Mouse (Mus musculus) mature B cell (primary cell): Measurements from ENCODE around the gene Btnl10.

Experiments
- in situ Hi-C: fragments of 300-500 bp; cut with MboI; formaldehyde crosslinking; loops from 2 replicates; pipeline ENCODE4 v1.14.3; 2019

The Btnl10 gene

DNA sequence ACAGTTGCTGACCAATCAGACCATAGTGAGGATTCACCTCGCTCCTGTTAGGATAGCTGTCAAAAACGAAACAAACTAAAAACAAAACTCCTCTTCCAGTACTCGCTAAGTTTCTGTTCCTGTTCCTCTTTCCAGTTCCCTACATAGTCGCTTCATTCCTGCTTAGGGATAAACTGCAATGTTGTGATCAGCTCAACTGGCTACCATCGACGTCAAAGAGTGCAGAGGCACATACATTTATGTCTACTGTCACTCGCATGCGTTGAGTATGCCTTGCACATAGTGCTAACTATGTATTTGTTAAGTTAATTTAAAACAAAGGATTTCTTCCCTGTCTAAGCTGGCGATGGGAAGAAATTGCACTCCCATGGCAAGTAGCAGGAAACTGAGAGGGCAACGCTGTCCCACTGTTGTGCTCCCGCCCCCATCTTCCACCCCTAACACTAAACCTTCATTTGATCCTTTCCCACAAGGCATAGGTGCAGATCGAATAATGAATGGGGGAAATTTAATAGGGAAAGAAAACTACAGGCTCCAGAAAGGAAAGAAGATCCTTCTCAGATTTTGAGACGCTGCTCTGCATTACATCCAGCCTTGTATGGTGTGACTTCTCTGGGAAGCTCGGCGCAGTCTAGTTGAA lies 41.6 kb downstream of the Btnl10 start:
- in situ Hi-C loops, result no loop called here

DNA sequence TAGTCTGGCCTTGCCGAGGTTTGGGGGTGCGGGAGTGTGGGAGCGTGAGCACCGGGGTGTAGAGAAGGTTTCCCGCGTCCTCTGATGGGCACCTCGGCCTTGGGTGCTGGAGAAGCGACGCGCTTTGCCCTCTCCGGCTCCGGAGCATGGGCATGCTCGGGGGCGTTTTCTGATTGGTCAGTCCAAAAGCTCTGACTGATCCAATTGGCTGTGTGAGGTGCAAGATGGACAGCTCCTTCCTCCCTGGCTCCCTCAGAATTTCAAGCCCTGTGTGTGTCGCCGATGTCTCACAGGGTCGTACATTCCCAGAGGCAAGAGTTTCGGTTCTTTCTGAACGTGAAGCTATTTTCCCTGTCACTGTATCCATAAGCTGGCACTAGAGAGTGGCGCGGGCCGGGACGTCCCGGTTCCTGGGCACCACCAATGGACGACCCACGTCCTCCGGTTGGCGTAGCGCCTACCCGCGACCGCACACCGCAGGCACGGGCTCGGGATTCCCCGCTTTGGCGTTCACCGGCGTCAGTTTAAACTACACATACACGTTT lies 42.3 kb downstream of the Btnl10 start:
- in situ Hi-C loops, result no loop called here

DNA sequence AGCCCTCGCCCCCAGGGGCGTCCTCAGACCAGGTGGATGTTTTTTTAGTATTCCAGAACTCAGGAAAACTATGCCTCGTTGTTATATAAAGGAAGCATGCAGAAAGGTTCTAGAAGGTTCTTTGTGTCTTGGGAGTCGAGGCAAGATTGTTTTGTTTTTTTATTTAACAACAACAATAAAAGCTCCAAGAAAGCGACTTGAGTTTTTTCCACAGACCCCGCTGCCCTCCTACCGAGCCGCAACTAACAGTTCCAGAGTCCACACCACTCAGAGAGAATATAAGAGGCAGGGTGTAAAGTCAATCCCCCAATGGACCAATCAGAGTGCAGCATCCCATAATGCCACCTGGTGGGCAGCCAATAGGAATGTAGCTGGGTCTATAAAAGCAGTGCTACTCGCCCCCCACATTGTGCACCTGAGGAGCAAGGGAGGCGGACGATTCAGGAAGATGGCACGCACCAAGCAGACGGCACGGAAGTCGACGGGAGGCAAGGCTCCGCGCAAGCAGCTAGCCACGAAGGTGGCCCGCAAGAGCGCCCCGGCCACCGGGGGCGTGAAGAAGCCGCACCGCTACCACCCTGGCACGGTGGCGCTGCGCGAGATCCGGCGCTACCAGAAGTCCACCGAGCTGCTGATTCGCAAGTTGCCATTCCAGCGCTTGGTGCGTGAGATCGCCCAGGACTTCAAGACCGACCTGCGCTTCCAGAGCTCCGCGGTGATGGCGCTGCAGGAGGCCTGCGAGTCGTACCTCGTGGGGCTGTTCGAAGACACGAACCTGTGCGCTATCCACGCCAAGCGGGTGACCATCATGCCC lies 43.9 kb downstream of the Btnl10 start:
- in situ Hi-C loops, result no loop called here

DNA sequence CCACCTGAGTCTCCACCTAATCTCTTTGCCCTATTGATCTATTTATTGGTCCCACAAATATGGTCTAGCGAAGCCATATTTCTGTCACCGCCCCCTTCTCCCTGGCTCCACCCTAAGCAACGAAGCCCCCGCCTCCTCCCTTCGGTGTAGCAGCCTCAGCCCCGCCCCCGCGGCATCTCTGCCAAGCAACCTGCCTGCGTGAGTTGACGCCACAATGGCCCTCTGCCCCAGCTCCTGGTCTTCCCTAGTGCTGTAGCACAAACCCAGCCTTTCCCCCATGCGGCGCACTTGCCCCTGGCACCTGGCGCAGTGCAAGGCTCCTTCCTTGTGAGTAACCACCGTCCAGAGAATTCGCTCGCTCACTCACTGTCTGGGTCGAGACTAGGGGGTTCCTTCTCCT lies 45.8 kb downstream of the Btnl10 start:
- in situ Hi-C loops, result no loop called here

DNA sequence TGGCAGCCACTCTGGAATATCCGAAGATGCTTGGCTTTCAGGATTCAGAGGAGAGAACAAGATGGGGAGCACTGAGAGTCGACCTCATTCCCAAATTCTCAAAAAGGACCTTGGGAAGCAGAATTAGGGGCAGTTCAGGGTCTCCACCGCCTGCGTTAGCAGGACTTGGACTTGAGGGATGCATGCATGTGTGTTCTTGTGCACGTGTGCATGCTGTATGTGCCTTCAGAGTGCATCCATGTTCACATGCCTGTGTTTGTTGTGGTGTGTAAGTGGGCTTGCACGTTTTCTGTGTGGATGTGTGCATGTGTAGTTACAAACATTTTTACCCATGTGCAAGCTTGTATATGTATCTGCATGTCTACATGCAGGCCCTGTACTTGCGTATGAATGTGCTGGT lies 46.5 kb downstream of the Btnl10 start:
- in situ Hi-C loops, result no loop called here

DNA sequence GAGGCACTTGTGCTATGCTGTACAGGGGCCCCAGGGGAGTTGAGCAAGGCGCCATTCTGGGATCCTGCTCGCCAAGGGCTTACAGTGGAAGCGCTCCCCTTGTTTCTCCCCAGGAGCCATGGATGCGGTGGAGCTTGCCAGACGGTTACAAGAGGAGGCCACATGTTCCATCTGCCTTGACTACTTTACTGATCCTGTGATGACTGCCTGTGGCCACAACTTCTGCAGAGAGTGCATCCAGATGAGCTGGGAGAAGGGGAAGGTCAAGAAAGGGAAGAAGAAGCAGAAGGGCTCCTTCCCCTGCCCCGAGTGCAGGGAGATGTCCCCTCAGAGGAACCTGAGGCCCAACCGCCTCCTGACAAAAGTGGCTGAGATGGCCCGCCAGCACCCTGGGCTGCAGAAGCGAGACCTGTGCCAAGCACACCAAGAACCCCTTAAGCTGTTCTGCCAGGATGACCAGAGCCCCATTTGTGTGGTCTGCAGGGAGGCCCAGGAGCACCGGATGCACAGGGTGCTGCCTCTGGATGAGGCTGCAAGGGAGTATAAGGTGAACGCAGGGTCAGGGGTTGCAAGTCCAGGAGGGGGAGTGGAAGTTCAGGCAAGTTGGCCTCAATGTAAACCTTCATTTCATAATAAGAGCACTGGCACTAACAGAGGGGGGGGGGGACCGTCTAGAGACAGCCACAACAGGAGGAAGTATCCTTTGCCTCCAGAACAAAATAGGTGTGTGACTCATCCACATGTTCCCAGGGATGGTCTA lies 47.5 kb downstream of the Btnl10 start:
- in situ Hi-C loops, result no loop called here

DNA sequence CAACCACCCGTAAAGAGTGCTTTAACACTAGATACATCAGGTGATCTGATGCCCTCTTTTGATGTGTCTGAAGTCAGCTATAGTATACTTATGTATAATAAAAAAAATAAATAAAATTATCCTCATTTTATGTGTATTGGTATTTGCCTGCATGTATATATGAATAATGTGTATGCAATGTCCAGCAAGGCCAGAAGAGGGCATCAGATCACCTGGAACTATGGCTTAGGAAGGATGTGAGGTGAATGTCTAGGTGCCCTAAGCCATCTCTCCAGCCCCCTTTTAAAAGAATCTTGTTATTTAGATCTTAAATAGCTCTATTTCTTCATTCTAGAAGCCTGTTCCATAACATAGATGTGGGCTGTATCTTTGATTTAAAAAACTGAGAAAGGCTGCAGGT lies 49.6 kb downstream of the Btnl10 start:
- in situ Hi-C loops, result no loop called here

DNA sequence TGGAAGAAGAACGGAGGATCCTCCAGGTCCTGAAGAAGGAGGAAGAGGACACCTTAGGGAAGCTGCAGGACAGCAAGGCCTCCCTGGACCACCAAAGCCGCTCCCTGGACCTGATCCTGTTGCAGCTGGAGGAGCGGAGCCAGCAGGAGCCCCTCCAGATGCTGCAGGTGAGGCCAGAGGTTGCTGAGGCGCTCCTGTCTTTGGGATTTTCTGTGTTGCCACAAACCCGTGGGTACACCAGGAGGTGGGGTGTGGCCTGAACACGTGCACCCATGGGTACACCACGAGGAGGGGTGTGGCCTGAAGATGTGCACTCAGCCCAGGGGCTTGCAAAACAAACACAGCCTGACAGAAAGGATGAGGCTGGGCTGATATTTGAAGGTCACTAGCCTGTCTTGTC lies 50.8 kb downstream of the Btnl10 start:
- in situ Hi-C loops, result no loop called here

DNA sequence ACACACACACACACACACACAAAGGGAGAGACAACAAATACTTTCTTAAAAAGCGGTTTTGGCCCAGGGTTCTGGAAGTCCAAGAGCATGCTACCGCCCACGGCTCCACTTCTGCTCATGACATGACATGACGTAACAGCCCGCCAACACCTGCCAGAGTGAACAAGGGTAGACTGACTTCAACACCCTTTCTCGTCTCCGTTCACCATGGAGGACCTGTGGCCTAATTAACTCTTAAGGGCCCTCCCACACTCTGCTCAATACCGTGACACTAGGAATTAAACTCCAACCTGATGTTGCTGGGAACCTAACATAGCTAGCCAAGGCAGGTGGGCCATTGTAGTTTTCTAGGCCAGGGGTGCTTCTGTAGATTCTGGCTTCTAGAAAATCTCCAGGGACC lies 51.3 kb downstream of the Btnl10 start:
- in situ Hi-C loops, result no loop called here

DNA sequence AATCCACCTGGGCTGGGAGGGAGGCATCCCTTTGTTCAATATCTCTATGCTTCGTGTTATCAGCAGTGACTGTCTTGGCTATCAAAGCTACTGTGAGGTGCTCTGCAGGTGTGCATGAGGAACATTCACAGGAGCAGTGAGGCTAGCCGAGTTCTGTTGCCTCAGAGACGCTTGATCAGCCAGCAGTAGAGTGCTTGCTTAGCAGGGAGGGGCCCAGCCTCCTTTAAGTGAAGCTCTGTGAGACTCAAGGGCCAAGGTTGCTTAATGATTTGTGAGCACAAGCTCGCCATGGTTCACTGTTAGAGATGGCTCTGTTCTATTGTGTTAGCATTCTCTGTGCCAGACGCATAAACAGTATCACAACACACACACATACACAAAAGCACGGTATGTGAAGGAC lies 52.0 kb downstream of the Btnl10 start:
- in situ Hi-C loops, result no loop called here

DNA sequence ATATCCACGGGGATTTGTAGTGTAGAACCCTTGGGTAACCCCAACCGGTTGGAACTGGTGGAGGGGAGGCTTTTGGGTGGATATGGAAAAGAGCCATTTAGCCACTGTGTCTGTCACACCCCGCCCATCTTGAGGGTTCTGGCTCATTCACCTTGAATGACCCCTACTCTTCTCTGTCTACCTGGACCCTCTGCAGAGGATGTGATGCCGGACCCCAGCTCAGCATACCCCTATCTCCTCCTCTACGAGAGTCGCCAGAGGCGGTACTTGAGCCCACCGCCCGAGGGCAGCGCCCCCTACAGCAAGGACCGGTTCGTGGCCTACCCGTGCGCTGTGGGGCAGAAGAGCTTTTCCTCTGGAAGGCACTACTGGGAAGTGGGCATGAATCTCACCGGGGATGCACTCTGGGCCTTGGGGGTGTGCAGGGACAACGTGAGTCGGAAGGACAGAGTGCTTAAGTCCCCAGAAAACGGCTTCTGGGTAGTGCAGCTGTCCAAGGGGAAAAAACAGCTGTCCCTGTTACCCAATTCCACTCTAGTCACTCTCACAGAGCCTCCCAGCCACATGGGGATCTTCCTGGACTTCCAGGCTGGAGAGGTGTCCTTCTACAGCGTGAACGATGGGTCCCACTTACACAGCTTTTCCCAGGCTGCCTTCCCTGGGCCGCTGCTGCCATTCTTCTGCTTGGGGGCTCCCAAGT lies 53.3 kb downstream of the Btnl10 start:
- in situ Hi-C loops, result no loop called here

DNA sequence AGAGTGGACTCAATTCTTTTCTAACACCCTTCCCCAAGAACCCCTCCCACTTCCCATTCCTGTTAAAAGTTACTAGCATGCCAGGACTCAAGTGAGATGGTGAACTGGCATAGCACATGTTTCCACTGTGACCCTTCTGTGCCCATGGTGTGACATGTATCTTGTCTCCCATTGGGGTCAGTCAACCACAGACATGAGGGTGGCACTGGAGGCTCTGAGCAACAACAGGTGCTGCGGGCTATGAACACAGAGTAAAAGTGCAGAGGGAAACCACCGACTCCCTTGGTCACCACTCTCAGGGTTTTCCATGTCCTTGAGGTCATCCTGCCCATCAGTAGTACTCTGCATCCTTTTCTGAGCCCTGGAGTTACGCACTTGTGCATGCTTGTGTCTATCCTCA lies 54.1 kb downstream of the Btnl10 start:
- in situ Hi-C loops, result no loop called here

DNA sequence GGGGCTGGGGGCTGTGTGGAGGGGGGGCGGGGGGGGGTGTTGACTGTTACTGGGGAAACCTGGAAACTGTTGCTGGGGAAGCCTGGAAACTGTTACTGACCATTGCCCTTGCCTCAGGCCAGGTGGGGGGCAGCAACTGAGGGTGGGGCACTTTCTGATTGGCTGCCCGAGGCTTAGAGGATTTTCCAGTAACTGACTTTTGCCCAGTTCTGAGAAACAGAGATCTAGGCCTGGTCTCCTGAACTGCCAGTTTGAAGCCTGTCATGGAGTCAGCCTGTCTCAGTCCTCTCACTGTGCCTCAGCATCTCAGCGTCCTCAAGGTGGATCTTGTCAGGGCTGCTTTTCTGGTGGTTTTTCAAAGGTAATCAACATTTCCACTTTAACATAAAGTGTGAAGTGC lies 56.7 kb downstream of the Btnl10 start:
- in situ Hi-C loops, result no loop called here
